Mouse (Mus musculus) gastrocnemius, postnatal 25 days (tissue): ENCODE measurements around the gene Utp6. TPM values are rescaled to one million over a fixed set of nuclear protein-coding genes. Genes with fewer than 3 reads are reported as not detected.
"Not testable (repeated sequence)": the region's sequence is repeated elsewhere in the genome, so short reads cannot be mapped to it uniquely, and the experiment has no call there.

Source experiments
- DNase-seq: peaks from one replicate; pipeline ENCODE4 v3.0.0; 2022
- long read RNA-seq, 2 experiments: library from polyadenylated mRNA; stranded (forward); transcript quantifications; one replicate each; pipeline ENCODE4 v2.0.0; 2021
- total RNA-seq, 2 experiments: library from RNA; stranded (reverse); gene quantifications; 1 replicate in 1 of 2; 2 replicates in 1 of 2; pipeline ENCODE4 v1.2.3; 2021

Utp6 gene
- total RNA-seq, result 10 to 100 TPM; 24.6 to 26.0 TPM
- long read RNA-seq, experiment 1, transcript Utp6-201 (19 exons, 3,877 nt), result major isoform, 6 of 11 reads
- long read RNA-seq, experiment 1, partial matches to known transcripts, result 0 of 11 reads
- long read RNA-seq, experiment 1, other reads (novel, unspliced or antisense), result 5 of 11 reads
- long read RNA-seq, experiment 2, transcript Utp6-201 (19 exons, 3,877 nt), result major isoform, 7 of 15 reads
- long read RNA-seq, experiment 2, partial matches to known transcripts, result 1 of 15 reads
- long read RNA-seq, experiment 2, other reads (novel, unspliced or antisense), result 7 of 15 reads

GRCm38 (mm10) chr11:79962125-79962876 is at the start of gene Utp6:
Gene Utp6 (minus strand): TSS chr11:79962390.
- peak; percentile 95 for DNase-seq

GRCm38 (mm10) chr11:79994271-79994988 is 32.2 kb upstream of the Utp6 start:
- no peak for DNase-seq

GRCm38 (mm10) chr11:79993356-79994270 is 31.4 kb upstream of the Utp6 start:
- DNase-seq, result no peak

- DNase-seq, result peak; percentile 97
These were observed 30.6 kb upstream of the Utp6 start, which contains the start of gene Suz12 for GRCm38 (mm10) chr11:79992592-79993355. Gene Suz12 (plus strand): TSS chr11:79993106.

- no peak for DNase-seq
These were observed 29.9 kb upstream of the Utp6 start for GRCm38 (mm10) chr11:79992035-79992591.

- no peak for DNase-seq
These were observed 29.4 kb upstream of the Utp6 start for GRCm38 (mm10) chr11:79991600-79991999.

GRCm38 (mm10) chr11:79990120-79990519 is 27.9 kb upstream of the Utp6 start:
- no peak for DNase-seq

GRCm38 (mm10) chr11:79987896-79988295 is 25.7 kb upstream of the Utp6 start:
- DNase-seq, result no peak

GRCm38 (mm10) chr11:79986886-79987285 is 24.7 kb upstream of the Utp6 start:
- DNase-seq, result no peak

- DNase-seq, result not testable (repeated sequence)
These were observed 15.6 kb upstream of the Utp6 start for GRCm38 (mm10) chr11:79977747-79978146.

GRCm38 (mm10) chr11:79977061-79977460 is 14.9 kb upstream of the Utp6 start:
- not testable (repeated sequence) for DNase-seq

- not testable (repeated sequence) for DNase-seq
These were observed 14.5 kb upstream of the Utp6 start for GRCm38 (mm10) chr11:79976645-79977044.

- DNase-seq, result no peak
These were observed 14.0 kb upstream of the Utp6 start for GRCm38 (mm10) chr11:79976222-79976621.

- DNase-seq, result no peak
These were observed 13.2 kb upstream of the Utp6 start for GRCm38 (mm10) chr11:79975377-79975776.

GRCm38 (mm10) chr11:79973626-79974476 is 11.7 kb upstream of the Utp6 start:
- DNase-seq, result no peak

- no peak for DNase-seq
These were observed 10.9 kb upstream of the Utp6 start for GRCm38 (mm10) chr11:79973133-79973532.

GRCm38 (mm10) chr11:79967752-79968151 is 5.6 kb upstream of the Utp6 start:
- DNase-seq, result no peak

- no peak for DNase-seq
These were observed 3.7 kb upstream of the Utp6 start for GRCm38 (mm10) chr11:79965896-79966295.

- DNase-seq, result no peak
These were observed 1.2 kb upstream of the Utp6 start for GRCm38 (mm10) chr11:79963212-79963974.
